Mouse (Mus musculus): ENCODE results near the gene Rbm3. TPM values are rescaled to one million over a fixed set of nuclear protein-coding genes. Genes with fewer than 3 reads are reported as not detected.

Rbm3 gene
- polyA plus RNA-seq, 1 experiment from 2014 or later, result 404 TPM

Other genes starting within 250 kb of the Rbm3 start
- 99.8 and 104 TPM in 2 replicates for gene Pqbp1, start 246.6 kb downstream of the Rbm3 start, polyA plus RNA-seq (2015; fragmentation: Nextera tagmentation; extraction: Ambion mirVana)
- gene Timm17b, start 246.5 kb downstream of the Rbm3 start, polyA plus RNA-seq (2015; fragmentation: Nextera tagmentation; extraction: Ambion mirVana), result 142 and 143 TPM in 2 replicates
- gene Gm10491, start 238.0 kb downstream of the Rbm3 start, polyA plus RNA-seq (2015; fragmentation: Nextera tagmentation; extraction: Ambion mirVana), result not detected in 2 replicates
- not detected in 2 replicates for gene Gm10490, start 236.3 kb downstream of the Rbm3 start, polyA plus RNA-seq (2015; fragmentation: Nextera tagmentation; extraction: Ambion mirVana)
- 7.6 and 8.6 TPM in 2 replicates for gene Pcsk1n, start 226.1 kb downstream of the Rbm3 start, polyA plus RNA-seq (2015; fragmentation: Nextera tagmentation; extraction: Ambion mirVana)
- gene Eras, start 217.3 kb downstream of the Rbm3 start, polyA plus RNA-seq (2015; fragmentation: Nextera tagmentation; extraction: Ambion mirVana), result not detected in 2 replicates
- 21.4 and 23.3 TPM in 2 replicates for gene Hdac6, start 198.0 kb downstream of the Rbm3 start, polyA plus RNA-seq (2015; fragmentation: Nextera tagmentation; extraction: Ambion mirVana)
- gene Gata1, start 167.8 kb downstream of the Rbm3 start, polyA plus RNA-seq (2015; fragmentation: Nextera tagmentation; extraction: Ambion mirVana), result 5.6 and 6.0 TPM in 2 replicates
- gene Glod5, start 127.4 kb downstream of the Rbm3 start, polyA plus RNA-seq (2015; fragmentation: Nextera tagmentation; extraction: Ambion mirVana), result 1.8 and 2.1 TPM in 2 replicates
- 42.1 and 42.4 TPM in 2 replicates for gene Suv39h1, start 71.1 kb downstream of the Rbm3 start, polyA plus RNA-seq (2015; fragmentation: Nextera tagmentation; extraction: Ambion mirVana)
- gene Was, start 55.4 kb downstream of the Rbm3 start, polyA plus RNA-seq (2015; fragmentation: Nextera tagmentation; extraction: Ambion mirVana), result 0.41 and 0.62 TPM in 2 replicates
- gene Wdr13, start 13.0 kb downstream of the Rbm3 start, polyA plus RNA-seq (2015; fragmentation: Nextera tagmentation; extraction: Ambion mirVana), result 31.5 and 35.5 TPM in 2 replicates
- 10.9 and 11.6 TPM in 2 replicates for gene Tbc1d25, start 30.3 kb upstream of the Rbm3 start, polyA plus RNA-seq (2015; fragmentation: Nextera tagmentation; extraction: Ambion mirVana)
- 53.3 and 67.0 TPM in 2 replicates for gene Ebp, start 47.6 kb upstream of the Rbm3 start, polyA plus RNA-seq (2015; fragmentation: Nextera tagmentation; extraction: Ambion mirVana)
- 13.8 and 15.9 TPM in 2 replicates for gene Porcn, start 60.6 kb upstream of the Rbm3 start, polyA plus RNA-seq (2015; fragmentation: Nextera tagmentation; extraction: Ambion mirVana)
- 35.1 and 39.1 TPM in 2 replicates for gene Ftsj1, start 106.5 kb upstream of the Rbm3 start, polyA plus RNA-seq (2015; fragmentation: Nextera tagmentation; extraction: Ambion mirVana)
- 26.0 and 31.3 TPM in 2 replicates for gene Slc38a5, start 125.3 kb upstream of the Rbm3 start, polyA plus RNA-seq (2015; fragmentation: Nextera tagmentation; extraction: Ambion mirVana)
- not detected in 2 replicates for gene Ssxb10, start 181.5 kb upstream of the Rbm3 start, polyA plus RNA-seq (2015; fragmentation: Nextera tagmentation; extraction: Ambion mirVana)
- gene Ssxb9, start 221.1 kb upstream of the Rbm3 start, polyA plus RNA-seq (2015; fragmentation: Nextera tagmentation; extraction: Ambion mirVana), result not detected in 2 replicates

Data from stomach, embryonic 16.5 days (tissue).